Mouse (Mus musculus): ENCODE results near the gene Entpd5.
A peak's percentile ranks its signal among the peaks of the same experiment; 100 is the strongest.

Gene Entpd5

DNA sequence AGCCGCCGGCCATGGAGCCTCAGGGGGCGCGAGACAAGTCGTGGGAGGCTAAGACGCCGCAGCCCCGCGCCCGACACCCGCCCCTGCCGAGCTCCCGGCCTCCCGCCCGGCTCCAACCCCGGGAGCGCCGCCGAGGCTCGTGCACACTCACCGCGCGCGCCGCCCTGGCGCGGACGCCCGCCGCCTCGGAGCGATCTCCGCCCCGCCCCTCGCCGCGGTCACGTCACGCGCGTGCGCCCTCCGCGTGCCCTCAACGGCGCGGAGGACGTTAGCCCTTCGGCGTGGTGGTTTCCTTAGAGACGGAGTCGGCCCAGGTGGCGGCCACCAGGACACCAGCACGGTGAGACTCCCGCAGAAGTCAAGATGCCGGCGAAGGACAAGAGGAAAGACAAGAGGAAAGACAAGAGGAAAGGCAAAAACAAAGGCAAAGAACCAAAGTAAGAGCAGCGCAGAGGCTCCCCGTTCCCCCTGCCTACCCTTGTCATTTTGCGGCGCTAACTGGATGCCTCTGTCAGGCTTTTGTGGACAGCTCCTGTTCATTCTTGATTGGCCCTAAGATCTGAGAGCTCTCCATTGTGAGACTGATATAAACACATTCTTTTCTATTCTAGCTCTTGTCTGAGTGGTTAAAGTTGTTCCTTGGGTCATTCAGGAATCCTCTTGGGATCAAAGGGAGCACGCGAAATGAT is at the start of gene Entpd5, which contains the start of gene Bbof1:
Entpd5 (minus strand) TSS at position 211 of the 689 bp plus-strand sequence.
Bbof1 (plus strand) TSS at position 253 of the 689 bp plus-strand sequence.
- peak; percentile 68 to 89 for DNase-seq (ENCODE audit: low spot score in 2 of 2)

DNA sequence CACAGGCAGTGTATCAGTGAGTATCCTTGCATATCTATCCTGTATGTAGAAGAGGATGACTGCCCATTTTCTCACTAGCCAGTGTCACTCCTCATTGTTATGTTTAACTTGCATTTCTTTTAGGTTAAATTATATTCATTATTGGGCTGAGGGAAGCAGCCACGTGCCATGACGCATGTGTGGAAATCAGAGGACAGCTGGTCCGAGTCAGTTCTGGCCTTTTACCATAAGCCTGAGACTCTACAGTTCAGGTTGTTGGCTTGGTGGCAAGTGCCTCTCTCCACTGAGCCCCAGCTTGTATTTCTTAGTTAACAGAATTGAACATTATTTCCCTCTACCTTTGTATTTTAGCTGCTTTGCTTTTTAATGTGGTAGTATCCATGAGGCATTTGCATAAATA is 48.1 kb upstream of the Entpd5 start:
- DNase-seq (ENCODE audit: low spot score in 2 of 2) = no peak

DNA sequence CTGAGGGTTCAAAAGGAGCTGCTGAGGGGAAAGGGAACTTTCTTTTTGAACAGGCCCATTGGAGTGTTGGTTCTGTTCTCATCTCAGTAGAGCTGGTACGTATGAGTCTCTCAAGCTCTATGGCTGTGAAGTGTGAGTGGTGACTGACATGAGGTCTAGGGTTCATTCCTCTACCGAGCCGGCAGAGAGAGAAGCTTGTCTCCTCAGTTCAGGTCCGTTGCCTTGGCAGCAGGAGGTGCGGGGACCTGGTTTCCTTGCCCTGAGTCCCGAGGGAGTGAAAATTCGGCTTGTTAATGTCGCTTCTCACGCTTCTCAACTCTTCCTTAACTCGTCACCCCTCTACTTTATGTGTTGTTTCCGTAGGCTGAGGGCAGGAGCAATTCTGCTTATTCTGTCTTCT is 43.0 kb upstream of the Entpd5 start:
- peak in 1 of 2 experiments; percentile 14 for DNase-seq (ENCODE audit: low spot score in 2 of 2)

DNA sequence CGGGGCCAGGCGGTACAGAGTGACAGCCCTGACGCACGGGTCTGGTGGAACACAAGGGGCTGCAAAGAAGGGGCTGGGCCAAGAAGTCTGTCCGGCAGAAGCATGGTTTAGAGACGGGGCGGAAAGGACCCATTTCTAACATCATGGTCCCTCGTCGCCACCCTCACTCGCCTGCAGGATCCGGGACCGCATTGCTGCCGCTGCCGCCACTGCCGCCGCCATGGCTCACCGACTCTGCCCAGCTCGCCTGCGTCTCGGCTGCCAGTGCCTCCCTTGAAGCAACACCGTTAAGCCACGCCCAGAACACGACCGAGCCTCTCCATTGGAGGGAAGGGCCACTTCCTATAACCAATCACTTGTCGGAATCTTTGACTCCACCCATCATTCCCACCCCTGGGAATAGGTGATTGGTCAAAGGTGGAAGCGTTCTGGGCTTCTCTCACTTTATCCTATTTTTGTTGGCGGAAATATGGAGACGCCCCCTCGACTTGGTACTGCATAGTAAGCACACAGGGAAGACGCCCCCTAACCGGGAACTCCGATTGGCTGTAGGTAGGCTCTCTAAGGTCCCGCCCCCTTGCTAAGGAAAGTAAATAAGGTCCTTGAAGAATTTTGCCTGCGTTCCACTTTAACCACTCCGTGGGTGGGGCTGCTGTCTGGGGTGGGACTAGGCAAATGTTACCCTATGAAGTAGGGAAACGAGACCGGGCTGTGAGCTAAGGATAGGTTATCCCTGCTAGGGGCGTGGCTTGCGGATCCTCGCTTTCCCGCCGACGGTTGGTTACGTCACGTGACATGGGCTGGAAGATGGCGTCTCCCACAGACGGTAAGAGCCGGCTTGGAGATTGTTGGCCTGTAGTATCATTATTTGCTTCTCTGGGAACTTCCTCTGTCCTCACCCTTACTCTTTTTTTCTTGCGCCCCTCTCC is 42.2 kb upstream of the Entpd5 start, which contains the start of the genes Aldh6a1 and Lin52:
Aldh6a1 (minus strand) TSS at position 287 of the 929 bp plus-strand sequence.
Lin52 (plus strand) TSS at position 705 of the 929 bp plus-strand sequence.
- DNase-seq (ENCODE audit: low spot score in 2 of 2) = peak; percentile 99

DNA sequence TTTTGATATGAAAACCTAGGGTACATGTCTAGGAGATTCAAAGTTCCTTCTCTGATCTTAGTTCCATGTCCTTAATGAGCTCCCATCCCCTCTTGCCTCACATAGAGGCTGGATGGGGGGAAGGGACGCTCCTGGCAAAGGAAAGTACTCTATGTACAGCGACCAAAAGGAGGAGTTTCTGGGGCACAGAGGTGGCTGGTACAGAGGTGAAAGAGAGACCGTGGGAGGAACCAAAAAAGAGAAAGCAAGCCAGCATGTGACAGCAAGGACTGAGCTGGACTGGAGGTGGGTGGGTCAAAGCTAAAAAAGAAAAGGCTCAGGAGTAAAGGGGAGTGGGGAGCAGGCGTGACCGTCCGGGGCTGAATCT is 41.5 kb upstream of the Entpd5 start:
- DNase-seq (ENCODE audit: low spot score in 2 of 2) = peak in 1 of 2 experiments; percentile 33

DNA sequence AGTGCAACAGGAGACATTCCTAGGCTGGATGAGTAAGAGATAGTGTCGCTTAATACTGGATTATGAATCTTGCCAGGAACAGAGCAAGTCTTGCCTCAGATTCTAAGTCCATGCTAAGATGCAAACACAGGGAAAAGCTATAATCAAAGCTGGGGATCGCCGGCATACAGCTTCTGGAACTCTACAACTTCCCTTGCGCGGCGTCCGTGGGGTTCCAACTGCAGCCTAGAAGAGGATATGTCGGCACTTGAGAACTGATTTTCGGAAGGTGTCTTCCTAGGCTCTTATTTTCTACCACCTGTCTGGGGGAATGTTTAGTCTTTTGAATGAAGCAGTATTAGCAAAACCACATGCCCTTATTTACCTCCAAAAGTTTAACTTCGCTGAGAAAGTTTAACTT is 41.1 kb upstream of the Entpd5 start:
- DNase-seq (ENCODE audit: low spot score in 2 of 2) = no peak

DNA sequence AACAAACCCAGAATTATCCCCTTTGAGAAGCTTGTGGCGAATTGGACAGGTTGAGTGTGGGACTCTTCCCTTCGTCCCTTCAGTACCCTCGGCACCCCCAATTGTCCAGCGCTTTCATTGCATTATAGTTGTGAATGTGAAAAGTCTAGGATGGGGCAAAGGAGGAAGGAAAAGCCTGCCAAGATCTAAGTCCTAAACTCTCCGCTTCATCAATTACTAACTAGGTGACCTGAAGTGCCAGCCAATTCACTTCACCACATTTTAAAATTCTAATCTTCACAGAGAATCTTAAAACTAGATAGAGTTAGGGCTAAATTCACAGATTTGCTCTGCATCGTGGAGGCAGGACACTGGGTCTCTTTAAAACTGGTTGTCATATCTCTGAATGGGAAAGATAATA is 39.4 kb upstream of the Entpd5 start:
- no peak for DNase-seq (ENCODE audit: low spot score in 2 of 2)

DNA sequence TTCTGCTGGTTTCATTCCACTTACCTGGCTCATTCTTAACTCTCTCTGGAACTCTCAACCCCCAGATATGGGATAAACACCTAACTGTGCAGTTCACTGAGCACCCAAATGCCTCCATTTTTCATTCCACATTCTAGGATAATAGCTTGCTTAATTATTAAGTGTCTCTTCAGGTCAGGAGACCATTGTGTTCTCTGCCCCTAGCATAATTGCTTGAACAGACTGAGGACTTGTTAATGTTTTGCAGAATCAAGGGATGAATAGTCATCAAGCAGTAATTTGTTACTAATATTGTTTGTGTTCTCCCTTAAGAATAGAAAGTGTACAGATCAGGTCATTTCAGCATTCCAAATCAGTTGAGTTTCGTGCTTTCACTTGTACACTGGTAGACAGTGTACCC is 38.6 kb upstream of the Entpd5 start:
- no peak for DNase-seq (ENCODE audit: low spot score in 2 of 2)

DNA sequence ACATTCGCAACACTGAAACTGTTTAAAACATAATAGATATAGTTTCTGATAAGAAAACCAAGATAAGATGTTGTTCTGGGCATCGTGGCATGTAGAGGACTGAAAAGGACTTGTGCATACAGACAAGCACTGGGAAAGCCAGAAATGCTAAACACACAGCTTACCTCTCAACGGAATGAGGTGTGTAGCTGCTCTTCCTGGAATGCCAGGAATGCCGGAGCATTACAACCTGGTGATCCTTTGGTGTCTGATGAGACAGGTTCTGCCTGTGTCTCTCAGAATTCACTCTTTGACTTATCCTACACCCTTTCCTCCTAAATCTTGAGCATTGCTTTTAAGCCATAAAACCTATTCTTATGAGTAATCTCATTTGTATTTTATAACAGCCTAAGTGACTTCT is 33.7 kb upstream of the Entpd5 start:
- DNase-seq (ENCODE audit: low spot score in 2 of 2) = no peak

DNA sequence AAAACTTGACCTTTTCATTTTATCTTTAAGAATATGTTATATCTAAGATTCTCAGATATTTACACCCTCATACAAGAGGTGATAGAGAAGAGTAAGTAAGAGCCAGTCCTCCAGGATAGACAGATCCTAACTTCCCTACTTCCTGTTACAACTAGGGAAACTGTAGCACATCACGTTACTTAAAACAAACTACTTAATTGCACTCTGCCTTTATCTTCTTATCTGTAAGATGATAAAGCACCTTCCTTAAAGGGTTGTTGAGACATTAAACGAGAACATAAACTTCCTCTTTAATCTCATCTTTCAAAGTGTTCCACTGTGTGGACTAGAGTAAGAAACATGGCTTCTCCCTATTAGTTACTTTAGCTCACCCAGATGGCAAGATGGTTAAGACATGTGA is 29.9 kb upstream of the Entpd5 start:
- DNase-seq (ENCODE audit: low spot score in 2 of 2) = no peak

DNA sequence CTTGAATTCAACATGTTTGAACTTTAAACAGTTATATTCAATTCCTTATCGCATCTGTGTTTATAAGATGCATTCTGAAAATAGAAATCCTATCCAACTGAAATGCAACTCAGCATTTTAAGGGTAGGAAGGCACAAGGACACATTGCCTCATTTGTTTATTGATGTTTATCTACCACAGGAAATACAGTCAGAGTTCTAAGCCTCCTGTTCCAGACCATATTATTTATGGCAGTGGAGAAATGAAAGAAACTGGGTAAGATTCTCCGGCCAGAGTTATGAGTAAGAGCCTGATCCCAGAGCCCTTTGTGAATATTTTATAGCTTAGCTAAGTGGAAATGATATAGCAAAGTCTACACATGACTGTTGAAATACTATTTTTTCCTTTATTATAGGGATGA is 21.0 kb upstream of the Entpd5 start:
- no peak for DNase-seq (ENCODE audit: low spot score in 2 of 2)

DNA sequence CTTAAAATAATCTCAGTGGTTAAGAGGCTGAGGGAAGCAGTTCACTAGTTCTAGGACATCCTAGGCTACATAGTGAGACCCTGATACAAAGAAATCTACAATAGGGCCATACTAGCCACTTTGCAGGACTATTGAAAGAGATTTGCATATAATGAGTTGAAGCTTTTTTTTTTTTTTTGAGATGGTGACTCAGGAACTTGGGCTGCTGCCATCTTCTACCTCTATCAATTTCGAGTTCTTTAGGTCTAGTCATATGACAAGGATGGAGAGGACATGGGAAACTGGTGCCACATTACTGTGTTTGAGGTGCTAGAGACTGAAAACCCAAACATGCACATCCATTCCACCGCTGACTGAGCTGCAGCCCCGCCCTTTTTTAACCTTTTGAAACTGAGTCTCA is 15.2 kb upstream of the Entpd5 start:
- DNase-seq (ENCODE audit: low spot score in 2 of 2) = no peak

DNA sequence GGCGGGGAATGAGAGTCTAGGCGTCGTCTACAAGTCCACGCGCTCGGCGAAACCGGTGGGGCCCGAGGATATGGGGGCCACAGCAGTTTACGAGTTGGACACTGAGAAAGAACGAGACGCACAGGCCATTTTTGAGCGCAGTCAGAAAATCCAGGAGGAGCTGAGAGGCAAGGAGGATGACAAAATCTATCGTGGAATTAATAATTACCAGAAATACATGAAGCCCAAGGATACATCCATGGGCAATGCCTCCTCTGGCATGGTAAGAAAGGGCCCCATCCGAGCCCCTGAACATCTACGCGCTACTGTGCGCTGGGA is 8.7 kb upstream of the Entpd5 start:
- no peak for DNase-seq (ENCODE audit: low spot score in 2 of 2)

DNA sequence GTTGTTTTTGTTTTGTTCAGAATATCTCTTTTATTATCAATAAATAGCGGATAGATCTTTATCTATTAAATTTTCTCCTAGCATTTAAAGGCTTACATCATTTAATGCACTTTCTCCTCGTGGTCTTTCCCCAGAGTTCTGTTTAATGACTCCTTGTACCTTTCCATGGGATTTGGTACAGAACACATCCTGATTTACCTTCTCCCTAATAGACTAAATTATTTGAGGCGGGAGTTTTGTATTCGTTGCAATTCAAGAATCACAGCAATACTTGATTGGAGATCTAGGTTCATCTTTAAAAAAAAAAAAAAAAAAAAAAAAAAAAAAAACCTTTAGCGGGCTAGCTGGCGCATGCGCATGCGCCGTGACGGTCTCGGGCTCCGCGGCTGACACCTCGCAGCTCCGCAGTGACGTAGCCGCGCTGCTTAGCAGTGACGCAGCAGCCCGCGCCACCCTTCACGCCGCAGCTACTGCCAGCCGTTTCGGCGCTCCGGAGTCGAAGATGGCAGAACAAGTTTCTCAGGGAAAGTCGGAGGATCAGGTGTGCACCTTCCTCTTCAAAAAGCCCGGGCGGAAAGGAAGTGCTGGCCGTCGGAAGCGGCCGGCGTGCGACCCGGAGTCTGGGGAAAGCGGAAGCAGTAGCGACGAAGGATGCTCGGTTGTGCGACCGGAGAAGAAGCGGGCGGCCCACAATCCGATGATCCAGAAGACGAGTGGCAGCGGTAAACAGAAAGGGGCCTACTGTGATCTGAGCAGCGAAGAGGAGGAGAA is 8.2 kb upstream of the Entpd5 start, which contains the start of gene Rnf113a2:
Rnf113a2 (plus strand) TSS at position 363 of the 771 bp plus-strand sequence.
- peak; percentile 52 to 86 for DNase-seq (ENCODE audit: low spot score in 2 of 2)

DNA sequence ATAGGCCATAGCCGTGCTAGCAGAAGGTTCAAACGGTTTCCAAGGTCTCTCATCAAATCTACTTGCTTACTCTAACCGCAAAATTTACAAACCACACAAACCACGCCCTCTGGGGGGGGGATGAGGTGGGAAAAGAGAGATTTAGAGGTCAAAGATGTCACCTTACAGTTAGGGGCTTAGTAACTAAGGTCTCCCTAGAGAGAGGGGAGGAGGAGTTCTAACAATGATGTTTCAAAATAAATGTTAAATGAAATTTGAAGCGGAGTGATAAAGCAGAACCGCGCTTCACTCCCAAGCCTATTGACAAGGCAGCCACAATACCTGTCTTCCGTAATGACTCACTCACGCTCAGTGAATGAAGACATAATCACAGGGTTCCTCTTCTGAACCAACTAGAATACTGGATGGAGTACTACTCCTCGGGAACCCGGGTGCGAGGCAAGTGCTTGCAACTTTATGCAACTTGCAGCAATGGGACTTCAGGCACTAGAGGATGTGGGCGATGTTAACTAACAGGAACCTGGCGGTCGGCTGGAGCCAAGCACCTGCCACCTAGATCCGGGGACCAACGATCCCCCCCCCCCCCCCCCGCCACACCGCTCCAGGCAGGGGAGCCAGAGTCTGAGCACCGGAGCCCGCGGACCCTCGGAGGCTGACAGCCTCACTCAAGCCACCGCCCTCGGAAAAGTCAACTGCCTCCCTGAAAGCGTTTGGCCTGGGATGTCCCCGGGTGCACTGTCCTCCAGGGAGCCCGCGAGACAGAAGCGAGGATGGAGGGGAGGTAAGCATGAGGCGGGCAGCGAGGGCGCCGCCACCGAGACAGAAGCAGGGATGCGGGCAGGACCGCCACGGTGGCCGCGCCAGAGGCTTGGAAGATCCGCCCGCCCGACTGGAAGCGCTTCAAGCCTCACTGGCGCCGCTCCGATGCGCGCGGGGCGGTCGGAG is 683 bp downstream of the Entpd5 start:
- DNase-seq (ENCODE audit: low spot score in 2 of 2) = peak in 1 of 2 experiments; percentile 30

DNA sequence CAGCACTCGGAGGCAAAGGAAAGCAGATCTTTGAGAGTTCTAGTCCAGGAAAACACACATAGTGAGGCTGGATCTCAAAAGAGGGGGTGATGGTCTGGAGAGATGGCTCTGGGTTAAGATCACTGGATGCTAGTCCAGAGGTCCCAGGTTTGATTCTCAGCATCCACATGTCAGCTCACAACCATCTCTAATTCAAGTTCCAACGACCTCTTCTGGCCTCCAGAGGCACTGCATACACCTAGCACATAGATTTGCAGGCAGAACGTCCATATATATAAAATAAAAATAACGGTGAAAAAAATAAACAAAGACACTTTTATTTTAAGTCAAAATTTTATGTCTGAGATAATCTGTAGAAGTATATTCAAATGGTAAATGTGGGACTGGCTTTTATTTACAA is 1.6 kb downstream of the Entpd5 start:
- DNase-seq (ENCODE audit: low spot score in 2 of 2) = no peak

DNA sequence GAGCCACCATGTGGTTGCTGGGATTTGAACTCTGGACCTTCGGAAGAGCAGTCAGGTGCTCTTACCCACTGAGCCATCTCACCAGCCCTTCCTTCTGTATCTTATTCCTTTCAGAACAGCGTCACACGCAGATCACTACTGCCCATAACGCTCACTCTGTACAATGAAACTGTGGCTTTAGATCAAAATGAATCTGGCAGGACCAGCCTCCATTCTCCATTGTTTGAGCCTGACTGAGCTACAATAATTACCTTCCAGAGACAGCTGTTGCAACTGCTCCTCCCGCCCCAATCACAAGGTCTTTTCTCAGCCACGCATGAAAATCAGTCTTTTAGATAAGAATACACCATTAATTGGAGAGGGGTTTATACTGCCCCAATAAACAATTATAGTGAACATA is 4.3 kb downstream of the Entpd5 start:
- DNase-seq (ENCODE audit: low spot score in 2 of 2) = no peak

DNA sequence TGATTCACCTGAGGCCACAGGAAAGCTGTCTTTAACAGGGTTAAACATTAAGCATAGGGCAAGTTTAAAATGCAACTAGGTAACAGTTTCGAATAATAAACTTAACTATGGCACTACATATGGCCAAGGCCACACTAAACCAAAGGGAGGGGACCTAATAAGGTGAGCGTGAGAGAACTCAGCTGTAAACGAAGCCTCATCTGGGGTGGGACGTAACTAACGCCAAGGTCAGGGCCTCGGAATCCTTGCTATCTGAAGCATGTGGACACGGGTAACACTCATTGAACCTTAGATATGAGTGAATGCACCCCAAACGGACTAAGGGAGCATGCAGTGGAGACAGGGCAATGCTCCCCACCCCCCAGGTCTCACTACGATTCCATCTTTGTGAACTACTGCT is 5.9 kb downstream of the Entpd5 start:
- no peak for DNase-seq (ENCODE audit: low spot score in 2 of 2)

DNA sequence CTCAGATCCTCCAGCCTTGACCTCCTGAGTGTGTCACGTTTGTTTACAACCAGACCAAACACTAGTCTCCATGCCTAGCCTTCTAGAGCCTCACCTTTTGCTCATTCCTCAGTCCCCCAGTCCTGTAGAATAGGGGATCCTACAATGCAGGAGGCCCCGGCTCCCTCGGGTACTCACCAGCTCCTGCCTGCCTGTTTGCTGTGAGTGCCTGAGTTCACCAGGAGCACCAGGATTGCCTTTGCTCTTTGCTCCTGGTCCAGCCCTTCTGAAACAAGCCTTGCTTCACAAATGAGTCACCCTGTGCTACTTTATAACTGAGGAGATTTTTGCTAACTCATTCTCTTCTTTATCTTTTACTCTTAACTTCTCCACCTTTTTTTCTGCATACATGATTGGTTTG is 8.2 kb downstream of the Entpd5 start:
- no peak for DNase-seq (ENCODE audit: low spot score in 2 of 2)

DNA sequence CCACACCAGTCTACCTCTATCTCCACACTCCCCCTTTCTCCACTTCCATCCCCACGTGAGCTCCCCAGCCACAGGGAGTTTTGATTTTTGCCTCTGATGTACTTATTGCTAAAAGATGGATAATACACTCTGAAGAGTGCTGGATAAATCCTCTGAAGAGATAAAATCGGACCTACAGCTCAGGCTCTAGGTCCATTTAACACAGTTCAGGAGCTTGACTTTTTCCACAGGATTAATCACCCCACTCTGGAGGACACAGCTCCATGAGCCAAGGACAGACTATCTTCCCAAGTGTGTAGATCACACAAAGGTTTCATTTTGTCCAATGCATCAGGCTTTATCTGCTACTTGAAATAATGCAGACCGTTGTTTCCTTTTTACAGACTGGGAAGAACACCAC is 8.8 kb downstream of the Entpd5 start:
- no peak for DNase-seq (ENCODE audit: low spot score in 2 of 2)

DNA sequence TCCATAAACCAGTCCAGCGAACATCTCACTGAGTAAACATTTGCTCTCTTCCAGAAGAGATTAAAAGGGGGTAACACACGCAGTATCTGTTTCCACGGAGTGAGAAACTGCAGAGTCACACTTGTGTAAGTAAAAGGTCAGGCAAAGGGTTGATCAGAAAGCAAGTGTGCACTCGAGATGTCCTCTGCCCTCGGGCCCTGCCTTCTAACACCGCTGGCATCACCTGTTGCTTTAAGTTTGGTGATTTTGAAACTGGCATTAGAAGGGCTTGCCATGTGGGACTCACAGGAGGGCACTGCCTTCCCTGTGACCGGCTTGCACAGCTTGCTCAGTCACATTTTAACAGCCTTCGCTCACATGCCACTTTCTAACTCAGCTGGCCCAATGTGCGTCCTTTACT is 9.2 kb downstream of the Entpd5 start:
- DNase-seq (ENCODE audit: low spot score in 2 of 2) = no peak
